Mouse (Mus musculus): ENCODE data around the gene Krt27.

Krt27 gene

DNA sequence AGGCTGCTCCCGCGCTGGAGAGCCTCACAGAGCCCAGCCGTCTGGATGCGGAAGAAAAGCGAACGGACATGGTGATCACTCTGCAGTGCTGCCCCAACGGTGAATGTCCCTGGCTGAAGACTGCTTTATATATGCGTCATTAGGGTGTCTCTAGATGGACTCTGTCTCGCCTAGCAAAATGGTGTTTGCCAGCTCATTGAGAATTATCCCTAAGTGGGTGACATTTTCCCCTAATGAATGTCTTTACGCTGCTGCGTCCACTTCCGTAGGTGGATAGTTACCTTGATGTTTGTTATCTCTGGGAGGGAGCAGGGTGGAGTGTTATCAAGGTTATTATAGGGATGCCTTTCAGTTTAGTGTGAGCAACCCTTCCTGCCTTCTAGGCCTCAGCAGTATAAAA lies at the start of gene Krt27:
Gene Krt27 (minus strand): TSS at position 101 of the 400 bp plus-strand sequence.
- DNase-seq = no peak

- no peak for DNase-seq
These were observed 49.1 kb upstream of the Krt27 start for GRCm38 (mm10) chr11:99399956-99400549.

DNA sequence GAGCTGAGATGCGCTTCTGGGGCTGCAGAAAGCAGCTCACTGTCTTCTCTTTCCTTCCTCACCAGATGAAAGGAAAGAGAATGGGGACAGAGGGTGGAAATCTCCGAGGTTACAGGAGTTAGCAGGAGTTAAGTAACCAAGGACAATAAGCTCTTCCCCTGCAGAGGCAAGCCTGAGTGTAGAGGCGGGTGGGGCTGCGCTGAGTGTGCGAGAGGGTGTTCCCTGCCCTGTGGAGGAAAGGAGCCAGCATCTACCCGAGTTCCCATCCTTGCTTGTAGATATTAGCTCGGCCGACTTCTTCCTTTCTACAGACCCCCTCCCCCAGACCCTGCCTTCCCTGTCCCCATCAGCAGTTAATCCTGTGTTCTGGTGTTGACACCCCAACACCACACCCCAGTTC lies 47.9 kb upstream of the Krt27 start:
- no peak for DNase-seq

DNA sequence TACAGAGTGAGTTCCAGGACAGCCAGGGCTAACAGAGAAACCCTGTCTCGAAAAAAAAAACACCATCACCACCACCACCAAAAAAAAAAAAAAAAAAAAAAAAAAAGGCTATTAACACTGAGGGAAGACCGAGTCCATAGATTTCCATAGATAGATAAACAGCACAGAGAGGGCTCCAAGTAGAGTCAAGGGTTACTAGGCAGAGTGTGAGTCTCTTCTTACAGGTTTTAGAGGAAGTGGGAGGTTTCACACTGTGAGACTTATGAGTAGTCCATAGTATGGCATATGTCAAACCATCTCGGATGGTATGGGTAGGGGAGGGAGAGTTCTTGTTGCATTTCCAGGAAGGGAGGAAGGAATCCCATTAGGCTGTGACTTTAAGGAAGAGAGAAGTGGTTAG lies 47.2 kb upstream of the Krt27 start:
- DNase-seq = no peak

DNA sequence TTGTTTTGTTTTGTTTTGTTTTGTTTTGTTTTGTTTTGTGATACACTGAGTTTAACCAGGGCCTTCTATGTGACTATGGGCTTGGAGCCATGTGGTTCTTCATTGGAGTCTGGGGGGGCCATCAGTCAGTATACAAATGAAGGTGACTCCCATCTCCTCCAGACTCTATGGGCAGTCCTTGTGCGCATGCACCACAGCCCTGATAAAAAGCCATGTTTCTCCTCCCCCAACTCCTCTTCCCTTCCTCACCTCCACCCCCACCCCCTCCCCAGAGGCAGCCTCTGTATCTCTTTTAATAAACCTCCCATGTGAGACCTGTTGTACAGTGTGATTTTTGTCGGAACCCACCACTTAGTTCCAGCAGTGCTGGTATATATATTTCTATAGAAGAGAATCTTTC lies 45.8 kb upstream of the Krt27 start:
- DNase-seq = no peak

GRCm38 (mm10) chr11:99396034-99396433 lies 45.1 kb upstream of the Krt27 start:
- no peak for DNase-seq

DNA sequence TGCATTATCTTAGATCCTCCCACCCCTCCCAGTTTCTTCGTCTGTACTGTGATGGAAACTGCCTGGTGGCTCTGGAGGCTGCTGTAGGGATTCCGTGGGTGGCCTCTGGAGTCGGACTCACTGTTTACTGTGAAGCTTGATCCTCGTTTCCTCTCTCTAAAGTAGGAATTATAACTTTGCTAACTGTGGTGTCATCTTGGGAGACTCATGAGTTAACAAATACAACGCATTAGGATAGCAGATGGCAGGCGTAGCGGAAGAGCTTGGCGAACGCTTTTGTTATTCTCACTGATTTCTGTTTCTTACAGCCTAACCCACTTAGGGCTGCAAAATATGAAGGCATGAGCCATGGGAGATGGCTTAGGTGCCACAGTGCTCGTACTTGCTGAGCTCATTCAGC lies 41.6 kb upstream of the Krt27 start:
- DNase-seq = no peak

- DNase-seq = no peak
These were observed 40.5 kb upstream of the Krt27 start for GRCm38 (mm10) chr11:99391375-99391774.

GRCm38 (mm10) chr11:99390866-99391265 lies 40.0 kb upstream of the Krt27 start:
- no peak for DNase-seq

GRCm38 (mm10) chr11:99389264-99389663 lies 38.4 kb upstream of the Krt27 start, which contains the start of gene Krt10:
Gene Krt10, minus strand, starts transcription at chr11:99389364.
- DNase-seq = no peak

GRCm38 (mm10) chr11:99388661-99389060 lies 37.8 kb upstream of the Krt27 start:
- no peak for DNase-seq

DNA sequence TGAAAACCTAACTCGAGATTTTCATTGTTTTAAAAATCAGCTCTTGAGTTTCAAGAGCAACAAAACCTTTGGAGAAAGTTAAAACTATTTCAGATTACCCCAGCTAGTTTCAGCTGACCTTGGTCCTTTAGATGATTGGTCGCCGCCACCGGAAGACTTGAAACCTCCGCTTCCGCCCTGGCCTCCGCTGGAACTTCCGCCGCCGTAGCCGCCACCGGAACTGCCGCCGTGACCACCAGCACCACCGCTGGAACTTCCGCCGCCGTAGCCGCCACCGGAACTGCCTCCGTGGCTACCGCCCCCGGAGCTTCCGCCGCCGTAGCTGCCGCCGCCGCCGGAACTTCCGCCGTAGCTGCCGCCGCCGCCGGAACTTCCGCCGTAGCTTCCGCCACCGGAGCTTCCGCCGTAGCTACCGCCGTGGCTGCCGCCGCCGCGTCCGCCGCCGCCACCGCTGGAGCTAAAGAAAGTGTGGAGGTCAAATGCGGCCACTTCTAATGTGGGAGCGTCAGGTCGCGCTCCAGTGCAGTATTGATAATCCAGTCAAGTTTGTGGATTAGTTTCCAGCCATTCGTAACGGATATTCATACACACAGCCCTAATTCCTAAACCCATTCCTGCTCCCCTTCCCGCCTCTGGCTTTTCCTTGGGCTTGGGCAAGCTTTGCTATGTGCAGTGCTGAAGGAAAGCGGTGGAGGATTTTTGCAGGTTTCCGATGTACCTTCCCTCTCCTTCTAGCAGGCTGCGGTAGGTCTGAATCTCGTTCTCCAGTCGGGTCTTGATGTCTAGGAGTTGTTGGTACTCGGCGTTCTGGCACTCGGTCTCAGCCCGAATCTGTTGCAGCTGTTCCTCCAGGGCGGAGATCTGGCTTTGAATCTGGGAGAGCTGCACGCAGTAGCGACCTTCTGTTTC lies 35.2 kb upstream of the Krt27 start:
- DNase-seq = peak; percentile 70

GRCm38 (mm10) chr11:99379568-99379967 lies 28.7 kb upstream of the Krt27 start:
- DNase-seq = peak; percentile 63

- DNase-seq = no peak
These were observed 23.9 kb upstream of the Krt27 start, which contains the start of gene Krt28 for GRCm38 (mm10) chr11:99374803-99375202. Gene Krt28, minus strand, starts transcription at chr11:99374903.

GRCm38 (mm10) chr11:99369853-99370451 lies 19.0 kb upstream of the Krt27 start:
- DNase-seq = peak; percentile 5

DNA sequence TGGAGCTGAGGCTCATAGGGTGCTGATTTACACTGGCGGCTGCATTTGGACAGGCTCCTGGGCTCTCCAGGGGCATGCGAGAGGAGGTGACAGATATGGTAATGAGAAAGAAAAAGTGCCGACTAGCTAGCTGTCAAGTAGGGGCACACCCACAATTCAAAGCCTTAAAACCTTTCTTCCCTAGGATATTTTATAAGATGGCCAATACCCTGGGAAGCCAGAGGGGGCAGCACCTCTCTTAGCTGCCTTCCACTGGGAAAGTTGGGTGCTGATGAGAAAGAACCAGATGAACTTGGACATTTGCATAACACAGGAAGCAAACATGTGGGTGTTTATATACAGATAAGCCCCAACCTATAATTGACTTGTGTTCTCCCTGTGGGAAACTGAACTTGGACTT lies 18.3 kb upstream of the Krt27 start:
- peak; percentile 3 for DNase-seq

GRCm38 (mm10) chr11:99366791-99367190 lies 15.9 kb upstream of the Krt27 start:
- DNase-seq = peak; percentile 11

GRCm38 (mm10) chr11:99364412-99364811 lies 13.5 kb upstream of the Krt27 start:
- peak; percentile 5 for DNase-seq

DNA sequence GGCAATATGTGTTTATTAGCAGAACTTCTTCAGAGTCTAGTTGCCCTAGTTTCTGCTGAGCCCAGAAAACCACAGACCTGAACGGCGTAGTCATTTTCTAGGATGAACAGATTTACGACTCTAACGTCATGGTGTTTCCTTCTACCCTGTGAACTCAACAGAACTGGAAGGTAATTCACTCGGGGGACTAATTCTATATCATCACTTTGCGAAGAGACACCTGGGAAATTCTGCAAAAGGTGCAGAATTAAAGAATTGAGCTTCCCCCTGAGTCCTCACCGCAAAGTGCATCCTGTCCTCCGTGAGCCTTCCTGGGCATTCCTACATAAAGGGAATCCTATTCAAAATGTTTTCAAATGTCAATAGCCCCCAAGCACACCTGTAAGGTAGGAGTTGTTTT lies 10.5 kb upstream of the Krt27 start:
- DNase-seq = no peak

GRCm38 (mm10) chr11:99339299-99339847 lies 11.5 kb downstream of the Krt27 start:
- no peak for DNase-seq

DNA sequence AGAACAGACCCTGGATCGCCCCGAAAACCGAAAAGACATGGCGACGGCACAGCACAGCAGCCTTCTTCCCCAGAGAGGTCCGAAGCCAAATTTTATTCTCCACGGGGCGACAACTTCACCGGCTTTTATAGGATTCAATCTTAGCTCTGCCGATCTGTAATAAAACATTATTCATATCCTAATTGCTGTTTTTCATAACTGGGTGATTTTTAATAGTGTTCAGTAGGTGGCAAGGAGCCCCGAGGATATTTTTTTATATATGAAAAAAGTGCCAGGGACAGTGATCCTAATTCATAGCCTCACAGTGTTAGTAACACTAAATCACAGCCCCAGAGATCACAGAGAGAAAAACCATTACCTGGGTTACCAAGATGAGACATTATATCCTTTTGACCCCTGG lies 13.0 kb downstream of the Krt27 start, which contains the start of gene Krt26:
Gene Krt26 (minus strand): TSS at position 101 of the 400 bp plus-strand sequence.
- no peak for DNase-seq

- DNase-seq = no peak
These were observed 17.5 kb downstream of the Krt27 start for GRCm38 (mm10) chr11:99333426-99333825.

- DNase-seq = no peak
These were observed 21.2 kb downstream of the Krt27 start for GRCm38 (mm10) chr11:99329655-99330054.
